Mouse (Mus musculus): Measurements from ENCODE around the gene Gm13276. TPM values are rescaled to one million over a fixed set of nuclear protein-coding genes. Genes with fewer than 3 reads are reported as not detected.
"Not testable (repeated sequence)": the region's sequence is repeated elsewhere in the genome, so short reads cannot be mapped to it uniquely, and the experiment has no call there.

Gene Gm13276
- total RNA-seq, 1 experiment = not detected

GRCm38 (mm10) chr4:88744207-88744606 lies 41.3 kb upstream of the Gm13276 start:
- Histone ChIP-seq H3K9ac (ENCODE audit: insufficient read depth, low read depth, low read length, poor library complexity, severe bottlenecking) (no peak overlapping the region), H3K4me3 (ENCODE audit: insufficient read depth in 1 of 2, low read depth in 1 of 2, low read length in 2 of 2, poor library complexity in 1 of 2, severe bottlenecking in 1 of 2) (no peak overlapping the region), H3K36me3 (ENCODE audit: control insufficient read depth, insufficient read depth, low read length, poor library complexity, severe bottlenecking) (no peaks in the 10 kb centered on the region), H3K9me3 (ENCODE audit: control insufficient read depth, insufficient read depth, low read depth, low read length) (no peaks in the 10 kb centered on the region), H3K27ac (ENCODE audit: insufficient read depth, low read depth, low read length, poor library complexity, severe bottlenecking) (no peak overlapping the region), H3K4me1 (ENCODE audit: control insufficient read depth in 2 of 2, insufficient read depth in 2 of 2, low read length in 2 of 2, poor library complexity in 1 of 2) (no peaks in the 10 kb centered on the region)
- TF ChIP-seq HCFC1 (IDR thresholded peaks at IDR 0.05; ENCODE audit: borderline replicate concordance, insufficient read depth, low read length) (no peak), ZC3H11A (IDR thresholded peaks at IDR 0.05; ENCODE audit: borderline replicate concordance, low read depth, low read length) (no peak), ZNF384 (IDR thresholded peaks at IDR 0.05; ENCODE audit: low read depth, low read length) (no peak), MAFK (IDR thresholded peaks at IDR 0.05; ENCODE audit: insufficient read depth, low read depth, low read length) (no peak), CHD2 (IDR thresholded peaks at IDR 0.05; ENCODE audit: low read depth, low read length) (no peak)
- no peak for DNase-seq (ENCODE audit: low read depth, low spot score)
- in situ Hi-C loops (cut with MboI; ENCODE audit: low sequenced_read_pairs in 2 of 2, unreplicated experiment in 2 of 2) = no loop called here

- H3K9ac ChIP-seq (ENCODE audit: insufficient read depth, low read depth, low read length, poor library complexity, severe bottlenecking) = no peak overlapping the region
- no peaks in the 10 kb centered on the region for H3K4me1 ChIP-seq (ENCODE audit: control insufficient read depth in 2 of 2, insufficient read depth in 2 of 2, low read length in 2 of 2, poor library complexity in 1 of 2)
- no peaks in the 10 kb centered on the region for H3K9me3 ChIP-seq (ENCODE audit: control insufficient read depth, insufficient read depth, low read depth, low read length)
- no peak for DNase-seq (ENCODE audit: low read depth, low spot score)
- no peaks in the 10 kb centered on the region for H3K36me3 ChIP-seq (ENCODE audit: control insufficient read depth, insufficient read depth, low read length, poor library complexity, severe bottlenecking)
- H3K27ac ChIP-seq (ENCODE audit: insufficient read depth, low read depth, low read length, poor library complexity, severe bottlenecking) = no peak overlapping the region
- TF ChIP-seq MAFK (IDR thresholded peaks at IDR 0.05; ENCODE audit: insufficient read depth, low read depth, low read length) (no peak), ZNF384 (IDR thresholded peaks at IDR 0.05; ENCODE audit: low read depth, low read length) (no peak), HCFC1 (IDR thresholded peaks at IDR 0.05; ENCODE audit: borderline replicate concordance, insufficient read depth, low read length) (no peak), ZC3H11A (IDR thresholded peaks at IDR 0.05; ENCODE audit: borderline replicate concordance, low read depth, low read length) (no peak)
- in situ Hi-C loops (cut with MboI; ENCODE audit: low sequenced_read_pairs in 2 of 2, unreplicated experiment in 2 of 2) = no loop called here
- no peak overlapping the region for H3K4me3 ChIP-seq (ENCODE audit: insufficient read depth in 1 of 2, low read depth in 1 of 2, low read length in 2 of 2, poor library complexity in 1 of 2, severe bottlenecking in 1 of 2)
Observed at GRCm38 (mm10) chr4:88749926-88750325, 35.6 kb upstream of the Gm13276 start.

- H3K4me1 ChIP-seq (ENCODE audit: control insufficient read depth in 2 of 2, insufficient read depth in 2 of 2, low read length in 2 of 2, poor library complexity in 1 of 2); in situ Hi-C loops (cut with MboI; ENCODE audit: low sequenced_read_pairs in 2 of 2, unreplicated experiment in 2 of 2); H3K4me3 ChIP-seq (ENCODE audit: insufficient read depth in 1 of 2, low read depth in 1 of 2, low read length in 2 of 2, poor library complexity in 1 of 2, severe bottlenecking in 1 of 2); H3K9ac ChIP-seq (ENCODE audit: insufficient read depth, low read depth, low read length, poor library complexity, severe bottlenecking); H3K27ac ChIP-seq (ENCODE audit: insufficient read depth, low read depth, low read length, poor library complexity, severe bottlenecking); H3K9me3 ChIP-seq (ENCODE audit: control insufficient read depth, insufficient read depth, low read depth, low read length); H3K36me3 ChIP-seq (ENCODE audit: control insufficient read depth, insufficient read depth, low read length, poor library complexity, severe bottlenecking); DNase-seq (ENCODE audit: low read depth, low spot score): not testable (repeated sequence)
Observed at GRCm38 (mm10) chr4:88754818-88755340, 30.6 kb upstream of the Gm13276 start, which contains the start of gene Gm13271. Gm13271 (plus strand) TSS chr4:88754868.

- in situ Hi-C loops (cut with MboI; ENCODE audit: low sequenced_read_pairs in 2 of 2, unreplicated experiment in 2 of 2); H3K4me1 ChIP-seq (ENCODE audit: control insufficient read depth in 2 of 2, insufficient read depth in 2 of 2, low read length in 2 of 2, poor library complexity in 1 of 2); H3K9ac ChIP-seq (ENCODE audit: insufficient read depth, low read depth, low read length, poor library complexity, severe bottlenecking); H3K36me3 ChIP-seq (ENCODE audit: control insufficient read depth, insufficient read depth, low read length, poor library complexity, severe bottlenecking); DNase-seq (ENCODE audit: low read depth, low spot score); H3K4me3 ChIP-seq (ENCODE audit: insufficient read depth in 1 of 2, low read depth in 1 of 2, low read length in 2 of 2, poor library complexity in 1 of 2, severe bottlenecking in 1 of 2); H3K9me3 ChIP-seq (ENCODE audit: control insufficient read depth, insufficient read depth, low read depth, low read length); H3K27ac ChIP-seq (ENCODE audit: insufficient read depth, low read depth, low read length, poor library complexity, severe bottlenecking): not testable (repeated sequence)
Observed at GRCm38 (mm10) chr4:88756581-88757513, 28.7 kb upstream of the Gm13276 start.

GRCm38 (mm10) chr4:88757628-88758031 lies 27.9 kb upstream of the Gm13276 start:
- H3K4me1 ChIP-seq (ENCODE audit: control insufficient read depth in 2 of 2, insufficient read depth in 2 of 2, low read length in 2 of 2, poor library complexity in 1 of 2); in situ Hi-C loops (cut with MboI; ENCODE audit: low sequenced_read_pairs in 2 of 2, unreplicated experiment in 2 of 2); H3K9me3 ChIP-seq (ENCODE audit: control insufficient read depth, insufficient read depth, low read depth, low read length); H3K36me3 ChIP-seq (ENCODE audit: control insufficient read depth, insufficient read depth, low read length, poor library complexity, severe bottlenecking); H3K27ac ChIP-seq (ENCODE audit: insufficient read depth, low read depth, low read length, poor library complexity, severe bottlenecking); DNase-seq (ENCODE audit: low read depth, low spot score); H3K9ac ChIP-seq (ENCODE audit: insufficient read depth, low read depth, low read length, poor library complexity, severe bottlenecking); H3K4me3 ChIP-seq (ENCODE audit: insufficient read depth in 1 of 2, low read depth in 1 of 2, low read length in 2 of 2, poor library complexity in 1 of 2, severe bottlenecking in 1 of 2): not testable (repeated sequence)

- DNase-seq (ENCODE audit: low read depth, low spot score); H3K27ac ChIP-seq (ENCODE audit: insufficient read depth, low read depth, low read length, poor library complexity, severe bottlenecking); H3K4me1 ChIP-seq (ENCODE audit: control insufficient read depth in 2 of 2, insufficient read depth in 2 of 2, low read length in 2 of 2, poor library complexity in 1 of 2); H3K9me3 ChIP-seq (ENCODE audit: control insufficient read depth, insufficient read depth, low read depth, low read length); H3K4me3 ChIP-seq (ENCODE audit: insufficient read depth in 1 of 2, low read depth in 1 of 2, low read length in 2 of 2, poor library complexity in 1 of 2, severe bottlenecking in 1 of 2); H3K36me3 ChIP-seq (ENCODE audit: control insufficient read depth, insufficient read depth, low read length, poor library complexity, severe bottlenecking); H3K9ac ChIP-seq (ENCODE audit: insufficient read depth, low read depth, low read length, poor library complexity, severe bottlenecking); in situ Hi-C loops (cut with MboI; ENCODE audit: low sequenced_read_pairs in 2 of 2, unreplicated experiment in 2 of 2): not testable (repeated sequence)
Observed at GRCm38 (mm10) chr4:88758751-88759150, 26.8 kb upstream of the Gm13276 start.

GRCm38 (mm10) chr4:88759610-88760268 lies 25.8 kb upstream of the Gm13276 start, which contains the start of gene Gm13283:
Gm13283 (plus strand) TSS chr4:88760119.
- H3K4me3 ChIP-seq (ENCODE audit: insufficient read depth in 1 of 2, low read depth in 1 of 2, low read length in 2 of 2, poor library complexity in 1 of 2, severe bottlenecking in 1 of 2); in situ Hi-C loops (cut with MboI; ENCODE audit: low sequenced_read_pairs in 2 of 2, unreplicated experiment in 2 of 2); H3K4me1 ChIP-seq (ENCODE audit: control insufficient read depth in 2 of 2, insufficient read depth in 2 of 2, low read length in 2 of 2, poor library complexity in 1 of 2); H3K9ac ChIP-seq (ENCODE audit: insufficient read depth, low read depth, low read length, poor library complexity, severe bottlenecking); H3K36me3 ChIP-seq (ENCODE audit: control insufficient read depth, insufficient read depth, low read length, poor library complexity, severe bottlenecking); DNase-seq (ENCODE audit: low read depth, low spot score); H3K27ac ChIP-seq (ENCODE audit: insufficient read depth, low read depth, low read length, poor library complexity, severe bottlenecking); H3K9me3 ChIP-seq (ENCODE audit: control insufficient read depth, insufficient read depth, low read depth, low read length): not testable (repeated sequence)

Data from ES-E14 (cell line).